Mouse (Mus musculus) kidney, adult 8-10 months (tissue): Measurements from ENCODE around the gene Lipo4.
"Not testable (repeated sequence)": the region's sequence is repeated elsewhere in the genome, so short reads cannot be mapped to it uniquely, and the experiment has no call there.

ENCODE experiments used
- DNase-seq, 2 experiments: peaks; one replicate each; pipeline ENCODE4 v3.0.0; 2022

Lipo4 gene

DNA sequence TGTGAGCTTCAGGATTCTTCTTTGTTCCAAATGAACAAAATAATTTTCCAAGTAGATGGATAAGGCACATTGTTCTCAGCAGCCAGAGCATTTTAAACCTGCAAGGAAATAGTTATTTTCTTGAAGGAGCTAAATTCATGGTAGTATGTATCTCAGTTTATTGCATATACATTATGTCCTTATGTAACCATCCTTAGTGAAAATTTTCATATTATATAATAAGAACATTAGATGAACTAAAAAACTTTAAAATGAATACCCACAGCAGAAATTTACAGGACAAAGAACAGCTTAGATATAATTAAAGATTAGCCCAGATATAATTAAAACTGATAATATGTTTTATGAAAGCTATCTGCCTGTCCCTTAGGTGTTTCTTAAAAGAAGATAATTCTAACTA lies at the start of gene Lipo4:
Lipo4 (minus strand) TSS at position 101 of the 400 bp plus-strand sequence.
- DNase-seq, result no peak

DNA sequence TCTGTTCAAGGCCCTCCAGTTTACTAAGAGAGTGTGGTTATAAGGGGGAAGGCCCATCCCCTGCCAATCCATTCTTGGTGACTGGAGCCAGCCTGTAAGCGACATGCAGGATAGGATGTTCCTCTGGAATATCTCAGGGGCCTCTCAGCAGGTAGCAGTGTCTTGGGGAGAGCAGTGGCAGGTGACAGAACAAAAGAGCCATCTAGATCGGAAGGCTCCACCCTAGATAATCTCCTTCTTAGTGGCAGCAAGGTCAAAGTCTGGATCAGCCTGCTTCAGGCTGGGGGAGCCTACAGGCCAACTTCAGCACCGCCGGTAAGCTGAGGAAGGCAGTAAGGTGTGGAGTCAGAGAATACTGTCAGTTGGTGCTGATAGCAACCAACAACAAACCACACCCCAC lies 61.2 kb downstream of the Lipo4 start:
- DNase-seq, result not testable (repeated sequence)

DNA sequence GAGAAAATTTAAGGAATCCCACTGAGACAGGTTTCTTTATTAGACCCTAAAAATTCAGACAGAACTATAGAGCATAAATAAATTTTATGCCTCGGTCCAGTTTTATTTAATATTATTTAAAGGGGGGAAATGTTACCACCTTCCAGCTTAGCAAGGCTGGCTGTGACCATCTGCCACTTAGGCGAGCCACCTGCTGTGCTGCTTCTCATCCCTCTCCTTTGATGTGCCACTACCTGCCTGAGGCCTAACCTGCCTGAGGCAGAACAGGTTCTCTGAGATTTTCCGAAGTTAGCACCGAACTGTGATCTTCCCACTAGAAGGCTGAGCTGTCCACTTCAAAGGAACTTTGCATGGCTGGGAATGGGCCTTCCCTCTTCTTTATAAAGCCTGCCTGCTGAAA lies 63.9 kb downstream of the Lipo4 start:
- DNase-seq, result no peak
